Mouse (Mus musculus) pancreas, adult 10 weeks (tissue): Measurements from ENCODE around the gene Mrps5. TPM values are rescaled to one million over a fixed set of nuclear protein-coding genes. Genes with fewer than 3 reads are reported as not detected.

ENCODE experiments used
- polyA plus RNA-seq: library from polyadenylated mRNA; stranded (reverse); fragments of 350-450 nt; fragmentation: Illumina TruSeq; extraction: RNeasy Lipid Tissue Mini Kit (QIAGEN cat#74804); gene quantifications from one replicate; pipeline ENCODE4 v1.2.3, GENCODE M21; 2015; ENCODE audit warnings: low read depth, low replicate concordance; ENCODE audit not compliant: insufficient read depth

Gene Mrps5
- 11.6 TPM for polyA plus RNA-seq

GRCm38 (mm10) chr2:127586694-127587513 is at the start of gene Mrps5, which contains the start of gene Zfp661:
Mrps5 (plus strand) TSS chr2:127587222.
Zfp661 (minus strand) TSS chr2:127587094.

GRCm38 (mm10) chr2:127541185-127541584 is 45.8 kb upstream of the Mrps5 start, which contains the start of gene Prom2:
Prom2 (minus strand) TSS chr2:127541467.

GRCm38 (mm10) chr2:127656086-127656720 is 69.2 kb downstream of the Mrps5 start, which contains the start of gene Mal:
Mal (minus strand) TSS chr2:127656695.

Other genes starting within 250 kb of the Mrps5 start
- not detected for gene Astl, start 248.6 kb upstream of the Mrps5 start, polyA plus RNA-seq
- 0.20 TPM for gene Adra2b, start 224.0 kb upstream of the Mrps5 start, polyA plus RNA-seq
- gene Gpat2, start 162.0 kb upstream of the Mrps5 start, polyA plus RNA-seq = not detected
- gene Fahd2a, start 142.7 kb upstream of the Mrps5 start, polyA plus RNA-seq = 8.6 TPM
- 1.3 TPM for gene Kcnip3, start 65.1 kb upstream of the Mrps5 start, polyA plus RNA-seq
- gene Prom2, start 45.8 kb upstream of the Mrps5 start, polyA plus RNA-seq = 9.1 TPM
- 2.1 TPM for gene Zfp661, start 128 bp upstream of the Mrps5 start, polyA plus RNA-seq
- gene Mal, start 69.5 kb downstream of the Mrps5 start, polyA plus RNA-seq = 2.6 TPM
- gene Mall, start 142.7 kb downstream of the Mrps5 start, polyA plus RNA-seq = 4.6 TPM
- gene Nphp1, start 201.7 kb downstream of the Mrps5 start, polyA plus RNA-seq = 5.9 TPM
- gene Mtln, start 205.3 kb downstream of the Mrps5 start, polyA plus RNA-seq = 5.8 TPM
- not detected for gene Bub1, start 244.6 kb downstream of the Mrps5 start, polyA plus RNA-seq